Mouse (Mus musculus) thymus, postnatal 36 days (tissue): ENCODE data around the gene Magee2.
"Not testable (repeated sequence)": the region's sequence is repeated elsewhere in the genome, so short reads cannot be mapped to it uniquely, and the experiment has no call there.

Experiments
- DNase-seq, 2 experiments: peaks; one replicate each; pipeline ENCODE4 v3.0.0; 2022; ENCODE audit warnings: mixed read lengths in 2 of 2

Magee2 gene

DNA sequence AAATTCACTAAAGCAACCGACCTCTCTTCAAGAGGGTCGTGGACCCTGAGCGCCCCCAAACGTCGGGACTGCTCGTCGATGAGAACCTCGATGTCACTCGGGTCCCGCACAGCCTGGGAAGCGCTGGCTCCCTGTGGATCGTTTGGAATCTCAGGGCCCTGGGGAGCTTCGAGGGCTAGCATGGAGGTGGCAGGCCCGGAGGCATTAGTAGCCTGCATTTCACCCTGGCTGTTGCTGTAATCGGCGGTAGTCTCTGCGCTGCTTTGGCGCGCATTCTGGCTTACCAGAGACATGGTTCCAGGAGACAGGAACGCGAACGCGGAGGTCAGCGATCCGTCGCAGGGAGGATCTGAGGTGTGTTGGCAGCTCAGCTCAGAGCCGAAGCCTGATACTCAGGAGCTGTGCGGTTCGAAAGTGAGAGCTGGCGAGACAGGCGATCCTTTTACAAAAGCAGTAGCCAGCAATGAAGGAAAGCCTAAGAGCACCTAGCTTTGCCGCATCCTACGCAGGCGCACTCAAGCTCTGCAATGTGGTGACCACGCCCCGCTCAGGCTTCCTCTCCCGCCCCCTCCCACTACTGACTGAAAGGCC is at the start of gene Magee2:
Magee2 (minus strand) TSS at position 517 of the 591 bp plus-strand sequence.
- DNase-seq, result peak; percentile 35 to 44

DNA sequence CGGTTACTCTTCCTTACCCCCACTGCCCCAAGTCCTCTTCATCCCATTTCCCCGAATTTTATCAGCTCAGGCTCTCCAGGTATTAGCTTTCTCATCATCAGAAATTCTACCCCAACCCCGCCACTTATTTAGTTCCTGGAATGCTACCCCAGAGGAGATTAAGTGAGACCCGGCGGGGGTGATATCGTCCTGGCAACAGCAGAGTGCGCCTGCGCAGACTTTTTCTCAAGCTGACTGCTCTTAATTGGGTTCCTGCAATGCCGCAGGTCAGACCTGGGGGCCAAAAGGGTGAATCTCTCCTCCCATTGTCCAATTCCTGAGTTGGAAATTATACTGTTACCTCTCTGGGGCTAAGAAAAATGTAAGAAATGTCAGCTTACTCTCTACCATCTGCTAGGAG is 3.5 kb downstream of the Magee2 start:
- no peak for DNase-seq

DNA sequence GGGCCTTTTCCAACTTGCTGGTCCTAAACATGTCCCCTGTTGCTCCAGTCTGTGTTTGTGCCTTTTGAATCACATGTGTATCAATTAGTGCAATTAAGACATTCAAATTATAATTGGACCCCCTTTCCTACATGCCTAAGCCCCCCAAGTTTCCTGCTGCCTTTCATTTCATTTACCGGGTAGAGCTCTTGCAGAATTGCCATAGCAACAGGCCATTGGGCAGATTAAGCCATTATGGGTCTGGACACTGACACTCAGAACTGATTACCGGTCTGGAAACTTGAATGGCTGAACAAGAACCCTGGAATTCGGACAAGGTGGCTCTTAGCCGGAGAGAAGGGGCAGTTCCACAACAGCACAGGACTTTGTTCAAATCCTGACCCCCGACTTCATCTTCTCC is 39.5 kb downstream of the Magee2 start:
- not testable (repeated sequence) for DNase-seq

DNA sequence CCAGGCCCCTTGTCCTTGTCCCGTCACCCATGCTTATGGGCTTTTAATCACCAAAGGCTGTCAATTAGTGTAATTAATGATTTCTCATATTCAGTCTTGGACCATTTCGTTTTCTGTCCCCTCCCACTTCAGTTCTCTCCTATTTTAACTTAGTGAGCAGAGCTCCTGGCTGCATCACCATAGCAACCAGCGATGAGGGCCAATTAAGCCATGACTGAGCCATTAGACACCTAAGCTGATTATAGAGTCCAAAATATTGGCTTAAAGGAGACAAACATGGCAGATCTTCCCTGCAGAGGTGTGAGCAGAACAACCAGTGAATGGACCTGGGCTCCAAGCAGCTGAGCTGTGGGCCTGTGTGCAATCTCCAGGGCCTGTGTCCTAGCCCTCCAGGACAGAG is 40.1 kb downstream of the Magee2 start:
- DNase-seq, result not testable (repeated sequence)

DNA sequence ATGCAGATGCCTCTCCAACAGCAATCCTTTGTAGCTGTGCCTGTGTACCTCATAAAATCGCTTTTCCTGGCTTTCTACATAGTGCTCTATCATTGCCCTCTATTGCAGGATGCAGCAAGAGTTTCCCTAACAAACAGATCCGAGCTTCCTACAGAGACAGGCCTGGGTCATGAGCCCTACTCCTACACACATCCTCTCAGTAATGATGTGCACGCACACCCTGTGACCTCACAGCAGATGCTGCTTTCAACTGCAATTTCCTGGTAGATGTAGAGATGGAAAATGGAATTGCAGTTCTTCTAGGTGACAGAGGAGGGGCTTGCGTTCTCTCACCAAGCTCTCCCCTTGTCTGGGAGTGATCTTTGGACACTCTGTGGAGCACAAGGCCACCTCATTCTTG is 43.4 kb downstream of the Magee2 start:
- not testable (repeated sequence) for DNase-seq
